Mouse (Mus musculus) intestine, postnatal 0 days (tissue): ENCODE data around the gene Ccer2. TPM values are rescaled to one million over a fixed set of nuclear protein-coding genes. Genes with fewer than 3 reads are reported as not detected.

Experiments
- ATAC-seq: fragments of 200-750 bp; cut with Nextera tagmentation; 2 replicates; pipeline ENCODE4 v1.8.0; 2017; ENCODE audit warnings: mild to moderate bottlenecking, moderate TSS enrichment, moderate library complexity
- H3K27ac ChIP-seq: fragments of 300-500 bp; sonication (generic); 2 replicates; pipeline ENCODE4 v1.5.1; 2014; ENCODE audit warnings: mild to moderate bottlenecking, low read depth, low read length, moderate library complexity
- H3K27me3 ChIP-seq: fragments of 300-500 bp; sonication (generic); replicated peaks from 2 replicates; pipeline ENCODE4 v1.6.1; 2014; ENCODE audit warnings: low read length, mixed read lengths; ENCODE audit not compliant: control insufficient read depth, insufficient read depth
- H3K36me3 ChIP-seq: fragments of 300-500 bp; sonication (generic); 2 replicates; pipeline ENCODE4 v1.6.1; 2014; ENCODE audit warnings: mild to moderate bottlenecking, moderate library complexity; ENCODE audit not compliant: control insufficient read depth, insufficient read depth
- H3K4me1 ChIP-seq: fragments of 300-500 bp; sonication (generic); replicated peaks from 2 replicates; pipeline ENCODE4 v1.6.1; 2014; ENCODE audit warnings: antibody characterized with exemption, low read length, mixed read lengths; ENCODE audit not compliant: control insufficient read depth, insufficient read depth
- H3K4me2 ChIP-seq: fragments of 300-500 bp; sonication (generic); replicated peaks from 2 replicates; pipeline ENCODE4 v1.6.1; 2014; ENCODE audit warnings: low read depth, mild to moderate bottlenecking, moderate library complexity
- H3K4me3 ChIP-seq: fragments of 300-500 bp; sonication (generic); 2 replicates; pipeline ENCODE4 v1.5.1; 2014; ENCODE audit warnings: low read depth, low read length
- H3K9ac ChIP-seq: fragments of 300-500 bp; sonication (generic); 2 replicates; pipeline ENCODE4 v1.6.1; 2014; ENCODE audit warnings: mild to moderate bottlenecking, low read depth, low read length
- H3K9me3 ChIP-seq: fragments of 300-500 bp; sonication (generic); 2 replicates; pipeline ENCODE4 v1.6.1; 2016; ENCODE audit warnings: mixed run types; ENCODE audit not compliant: control insufficient read depth
- CTCF ChIP-seq: sonication (generic); IDR thresholded peaks from 2 replicates; pipeline ENCODE4 v1.5.1; 2016; ENCODE audit warnings: low read depth, mild to moderate bottlenecking, control low read depth, antibody characterized with exemption, moderate library complexity
- WGBS: fragments of 180-500 bp; shearing (Covaris S2); extraction: QIAGEN DNeasy Blood & Tissue Kit; methylation state at CpG from one replicate; pipeline ENCODE4 v1.1.7; 2014; 5-methylcytosine and 5-hydroxymethylcytosine counted together
- polyA plus RNA-seq: library from polyadenylated mRNA; unstranded; fragments of >200 nt; fragmentation: Nextera tagmentation; extraction: Ambion mirVana; gene quantifications from 2 replicates; pipeline ENCODE4 v1.2.1, GENCODE M21; 2015

Gene Ccer2
- polyA plus RNA-seq, 1 experiment from 2014 or later: not detected

GRCm38 (mm10) chr7:28806869-28807268 is 50.9 kb downstream of the Ccer2 start:
- no peak for ATAC-seq
- Histone ChIP-seq H3K27ac (no peak overlapping the region; the same call in 1 of the 2 replicates), H3K9ac (no peak overlapping the region), H3K4me1 (peaks cover 25% of the 10 kb centered on the region; the same call in 1 of the 2 replicates), H3K9me3 (no peaks in the 10 kb centered on the region), H3K27me3 (no peaks in the 10 kb centered on the region), H3K4me3 (no peak overlapping the region), H3K4me2 (no peak overlapping the region), H3K36me3 (no peaks in the 10 kb centered on the region)
- peak; percentile 52 for TF ChIP-seq CTCF
- WGBS: 60% methylated on average over 4 of the region's 4 CpGs

GRCm38 (mm10) chr7:28807641-28808220 is 51.8 kb downstream of the Ccer2 start:
- H3K36me3 ChIP-seq: 0 out of 2 replicates have a peak, but pooled peaks cover 4% of the 10 kb centered on the region
- no peaks in the 10 kb centered on the region for H3K9me3 ChIP-seq
- ATAC-seq: no peak
- H3K27ac ChIP-seq: peak overlapping the region; percentile 100
- H3K4me2 ChIP-seq: peak overlapping the region; percentile 79
- 0 out of 2 replicates have a peak, but pooled peaks cover 19% of the 10 kb centered on the region for H3K4me1 ChIP-seq
- H3K4me3 ChIP-seq: peak overlapping the region; percentile 92; the same call in 1 of the 2 replicates
- TF ChIP-seq CTCF: peak; percentile 7; the same call in 1 of the 2 replicates
- peak overlapping the region; percentile 94 for H3K9ac ChIP-seq
- WGBS: 32% methylated on average over 8 of the region's 8 CpGs
- no peaks in the 10 kb centered on the region for H3K27me3 ChIP-seq

GRCm38 (mm10) chr7:28808221-28808941 is 52.4 kb downstream of the Ccer2 start, which contains the start of gene Hnrnpl:
TSS of gene Hnrnpl (plus strand) at chr7:28808541.
- peaks cover 15% of the 10 kb centered on the region; the same call in 1 of the 2 replicates for H3K4me1 ChIP-seq
- H3K36me3 ChIP-seq: peaks cover 7% of the 10 kb centered on the region
- H3K4me3 ChIP-seq: peak within 1 kb of the TSS; percentile 92
- H3K27ac ChIP-seq: peak within 1 kb of the TSS; percentile 100
- 3% methylated on average over 33 of the region's 35 CpGs for WGBS
- no peak for TF ChIP-seq CTCF
- ATAC-seq: no peak
- peak within 1 kb of the TSS; percentile 79 for H3K4me2 ChIP-seq
- peak within 1 kb of the TSS; percentile 94 for H3K9ac ChIP-seq
- no peaks in the 10 kb centered on the region for H3K27me3 ChIP-seq
- H3K9me3 ChIP-seq: no peaks in the 10 kb centered on the region

Other genes starting within 250 kb of the Ccer2 start
- gene Ifnl2, start 245.7 kb upstream of the Ccer2 start, polyA plus RNA-seq: not detected in 2 replicates
- gene Ifnl3, start 233.3 kb upstream of the Ccer2 start, polyA plus RNA-seq: not detected in 2 replicates
- 17.0 and 23.4 TPM in 2 replicates for gene Sycn, start 215.3 kb upstream of the Ccer2 start, polyA plus RNA-seq
- not detected in 2 replicates for gene Nccrp1, start 208.9 kb upstream of the Ccer2 start, polyA plus RNA-seq
- 12.4 and 13.4 TPM in 2 replicates for gene Samd4b, start 158.0 kb upstream of the Ccer2 start, polyA plus RNA-seq
- 17.2 and 19.7 TPM in 2 replicates for gene Pak4, start 158.0 kb upstream of the Ccer2 start, polyA plus RNA-seq
- not detected in 2 replicates for gene Acp7, start 124.8 kb upstream of the Ccer2 start, polyA plus RNA-seq
- gene Fbxo27, start 63.3 kb upstream of the Ccer2 start, polyA plus RNA-seq: 0.37 and 0.90 TPM in 2 replicates
- gene Fbxo17, start 39.4 kb upstream of the Ccer2 start, polyA plus RNA-seq: 1.6 and 1.8 TPM in 2 replicates
- gene Mrps12, start 14.4 kb upstream of the Ccer2 start, polyA plus RNA-seq: 98.7 and 101 TPM in 2 replicates
- 8.6 and 9.9 TPM in 2 replicates for gene Sars2, start 14.2 kb upstream of the Ccer2 start, polyA plus RNA-seq
- gene Sirt2, start 10.6 kb downstream of the Ccer2 start, polyA plus RNA-seq: 76.8 and 79.2 TPM in 2 replicates
- 33.1 and 33.2 TPM in 2 replicates for gene Nfkbib, start 11.3 kb downstream of the Ccer2 start, polyA plus RNA-seq
- gene Rinl, start 32.8 kb downstream of the Ccer2 start, polyA plus RNA-seq: 1.6 and 2.2 TPM in 2 replicates
- 144 and 152 TPM in 2 replicates for gene Hnrnpl, start 52.4 kb downstream of the Ccer2 start, polyA plus RNA-seq
- 402 and 426 TPM in 2 replicates for gene Ech1, start 69.0 kb downstream of the Ccer2 start, polyA plus RNA-seq
- gene Lgals4, start 77.7 kb downstream of the Ccer2 start, polyA plus RNA-seq: 2,376 and 2,464 TPM in 2 replicates
- gene Lgals7, start 107.7 kb downstream of the Ccer2 start, polyA plus RNA-seq: 1.0 and 2.0 TPM in 2 replicates
- 0.25 and 0.37 TPM in 2 replicates for gene Capn12, start 125.2 kb downstream of the Ccer2 start, polyA plus RNA-seq
- gene Actn4, start 206.2 kb downstream of the Ccer2 start, polyA plus RNA-seq: 293 and 319 TPM in 2 replicates
- gene Eif3k, start 225.7 kb downstream of the Ccer2 start, polyA plus RNA-seq: 282 and 286 TPM in 2 replicates
- 1.5 and 1.6 TPM in 2 replicates for gene Map4k1, start 225.9 kb downstream of the Ccer2 start, polyA plus RNA-seq